Mouse (Mus musculus): ENCODE results near the gene Cd22.

DNA sequence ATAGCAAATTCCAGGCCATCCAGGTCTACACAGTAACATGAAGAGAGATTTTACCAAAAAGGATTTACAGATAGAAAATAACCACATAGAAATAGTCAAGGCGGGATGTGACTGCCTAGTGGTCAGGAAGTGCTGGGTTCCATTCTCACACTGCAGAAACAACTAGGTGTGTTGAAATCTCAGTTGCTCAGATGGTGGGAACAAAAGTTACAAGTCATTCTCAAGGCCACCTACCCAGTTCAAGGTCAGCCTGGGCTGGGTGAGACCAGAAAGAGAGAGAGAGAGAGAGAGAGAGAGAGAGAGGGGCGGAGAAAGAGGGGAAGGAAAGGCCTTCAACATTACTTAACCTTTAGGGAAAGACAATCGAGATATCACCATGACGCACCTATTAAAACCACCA, 6.7 kb upstream of the Cd22 start:
- no peak for TF ChIP-seq POLR2A (IDR thresholded peaks at IDR 0.05; ENCODE audit: extremely low read depth, insufficient read depth, low read length)
- no peak for TF ChIP-seq CTCF (IDR thresholded peaks at IDR 0.05; ENCODE audit: extremely low read depth, insufficient read depth, low read length)
